Mouse (Mus musculus): Measurements from ENCODE around the gene Klhl40.

Gene Klhl40

GRCm38 (mm10) chr9:121777484-121778065 lies at the start of gene Klhl40:
Gene Klhl40 (plus strand): TSS chr9:121777607.
- DNase-seq (ENCODE audit: low read depth, low spot score) = peak; percentile 95

GRCm38 (mm10) chr9:121740490-121740889 lies 36.9 kb upstream of the Klhl40 start:
- DNase-seq (ENCODE audit: low read depth, low spot score) = no peak

- no peak for DNase-seq (ENCODE audit: low read depth, low spot score)
Measured at GRCm38 (mm10) chr9:121741168-121741567, 36.2 kb upstream of the Klhl40 start.

GRCm38 (mm10) chr9:121744051-121744450 lies 33.4 kb upstream of the Klhl40 start:
- no peak for DNase-seq (ENCODE audit: low read depth, low spot score)

- no peak for DNase-seq (ENCODE audit: low read depth, low spot score)
Measured at GRCm38 (mm10) chr9:121752774-121753173, 24.6 kb upstream of the Klhl40 start.

- DNase-seq (ENCODE audit: low read depth, low spot score) = no peak
Measured at GRCm38 (mm10) chr9:121754624-121755023, 22.8 kb upstream of the Klhl40 start.

GRCm38 (mm10) chr9:121756785-121757184 lies 20.6 kb upstream of the Klhl40 start:
- DNase-seq (ENCODE audit: low read depth, low spot score) = no peak

GRCm38 (mm10) chr9:121757432-121757831 lies 20.0 kb upstream of the Klhl40 start:
- no peak for DNase-seq (ENCODE audit: low read depth, low spot score)

GRCm38 (mm10) chr9:121757835-121758814 lies 19.3 kb upstream of the Klhl40 start:
- no peak for DNase-seq (ENCODE audit: low read depth, low spot score)

- DNase-seq (ENCODE audit: low read depth, low spot score) = no peak
Measured at GRCm38 (mm10) chr9:121759091-121760081, 18.0 kb upstream of the Klhl40 start, which contains the start of gene Zfp651. Gene Zfp651 (plus strand): TSS chr9:121759330.

- DNase-seq (ENCODE audit: low read depth, low spot score) = no peak
Measured at GRCm38 (mm10) chr9:121760271-121761090, 16.9 kb upstream of the Klhl40 start.

GRCm38 (mm10) chr9:121761091-121761665 lies 16.2 kb upstream of the Klhl40 start:
- no peak for DNase-seq (ENCODE audit: low read depth, low spot score)

- DNase-seq (ENCODE audit: low read depth, low spot score) = no peak
Measured at GRCm38 (mm10) chr9:121761787-121762186, 15.6 kb upstream of the Klhl40 start.

GRCm38 (mm10) chr9:121762248-121762647 lies 15.2 kb upstream of the Klhl40 start:
- DNase-seq (ENCODE audit: low read depth, low spot score) = peak; percentile 79

GRCm38 (mm10) chr9:121762761-121763160 lies 14.6 kb upstream of the Klhl40 start:
- no peak for DNase-seq (ENCODE audit: low read depth, low spot score)

GRCm38 (mm10) chr9:121763716-121764115 lies 13.7 kb upstream of the Klhl40 start:
- no peak for DNase-seq (ENCODE audit: low read depth, low spot score)

GRCm38 (mm10) chr9:121765166-121765855 lies 12.1 kb upstream of the Klhl40 start:
- no peak for DNase-seq (ENCODE audit: low read depth, low spot score)

- no peak for DNase-seq (ENCODE audit: low read depth, low spot score)
Measured at GRCm38 (mm10) chr9:121772412-121772811, 5.0 kb upstream of the Klhl40 start.

GRCm38 (mm10) chr9:121775951-121776350 lies 1.5 kb upstream of the Klhl40 start:
- no peak for DNase-seq (ENCODE audit: low read depth, low spot score)

- no peak for DNase-seq (ENCODE audit: low read depth, low spot score)
Measured at GRCm38 (mm10) chr9:121776511-121776910, 896 bp upstream of the Klhl40 start.
